Mouse (Mus musculus) layer of hippocampus, postnatal 25 days (tissue): Measurements from ENCODE around the gene Tcf20. TPM values are rescaled to one million over a fixed set of nuclear protein-coding genes. Genes with fewer than 3 reads are reported as not detected.
A peak's percentile ranks its signal among the peaks of the same experiment; 100 is the strongest.

ENCODE experiments used
- DNase-seq, 2 experiments: peaks; one replicate each; pipeline ENCODE4 v3.0.0; 2022; ENCODE audit warnings: mixed read lengths in 2 of 2, low spot score in 1 of 2; ENCODE audit errors: extremely low spot score in 1 of 2
- total RNA-seq, 2 experiments: library from RNA; stranded (reverse); gene quantifications; 2 replicates each; pipeline ENCODE4 v1.2.3; 2021

The Tcf20 gene
- total RNA-seq, 2 experiments from 2014 or later: 213 TPM

- no peak for DNase-seq
These were observed 58.8 kb downstream of the Tcf20 start for GRCm38 (mm10) chr15:82928844-82929243.

- DNase-seq: no peak
These were observed 59.6 kb downstream of the Tcf20 start for GRCm38 (mm10) chr15:82928023-82928422.

- DNase-seq: no peak
These were observed 60.6 kb downstream of the Tcf20 start for GRCm38 (mm10) chr15:82927057-82927456.

GRCm38 (mm10) chr15:82924679-82925425 is 62.8 kb downstream of the Tcf20 start:
- DNase-seq: no peak

GRCm38 (mm10) chr15:82923531-82923930 is 64.1 kb downstream of the Tcf20 start:
- no peak for DNase-seq

- DNase-seq: no peak
These were observed 64.9 kb downstream of the Tcf20 start for GRCm38 (mm10) chr15:82922755-82923154.

GRCm38 (mm10) chr15:82922052-82922451 is 65.6 kb downstream of the Tcf20 start:
- DNase-seq: peak; percentile 85 to 92

GRCm38 (mm10) chr15:82921559-82921958 is 66.1 kb downstream of the Tcf20 start:
- DNase-seq: no peak

GRCm38 (mm10) chr15:82920895-82921515 is 66.7 kb downstream of the Tcf20 start:
- DNase-seq: no peak

- DNase-seq: no peak
These were observed 69.7 kb downstream of the Tcf20 start for GRCm38 (mm10) chr15:82917965-82918364.

GRCm38 (mm10) chr15:82917207-82917844 is 70.3 kb downstream of the Tcf20 start:
- DNase-seq: peak in 1 of 2 experiments; percentile 70

- no peak for DNase-seq
These were observed 73.2 kb downstream of the Tcf20 start for GRCm38 (mm10) chr15:82914455-82914854.

- DNase-seq: no peak
These were observed 75.7 kb downstream of the Tcf20 start for GRCm38 (mm10) chr15:82911965-82912337.

- DNase-seq: no peak
These were observed 76.4 kb downstream of the Tcf20 start for GRCm38 (mm10) chr15:82911001-82911964.

- DNase-seq: no peak
These were observed 77.1 kb downstream of the Tcf20 start for GRCm38 (mm10) chr15:82910596-82910995.

- no peak for DNase-seq
These were observed 77.9 kb downstream of the Tcf20 start for GRCm38 (mm10) chr15:82909791-82910190.

GRCm38 (mm10) chr15:82908521-82908920 is 79.2 kb downstream of the Tcf20 start:
- DNase-seq: no peak

- no peak for DNase-seq
These were observed 80.4 kb downstream of the Tcf20 start for GRCm38 (mm10) chr15:82907306-82907705.

GRCm38 (mm10) chr15:82906574-82907061 is 81.1 kb downstream of the Tcf20 start:
- peak in 1 of 2 experiments; percentile 12 for DNase-seq
